Mouse (Mus musculus) embryonic facial prominence, embryonic 14.5 days (tissue): ENCODE data around the gene 1700012P22Rik. TPM values are rescaled to one million over a fixed set of nuclear protein-coding genes. Genes with fewer than 3 reads are reported as not detected.

Experiments
- ATAC-seq: fragments of 200-750 bp; cut with Nextera tagmentation; 2 replicates; pipeline ENCODE4 v1.8.0; 2017; ENCODE audit warnings: low read depth, moderate number of reproducible peaks, moderate TSS enrichment
- DNase-seq: peaks from one replicate; pipeline ENCODE4 v3.0.0-alpha.2; 2015; ENCODE audit warnings: low spot score
- H3K27ac ChIP-seq: fragments of 300-500 bp; sonication (generic); replicated peaks from 2 replicates; pipeline ENCODE4 v1.5.1; 2014; ENCODE audit warnings: low read depth, mild to moderate bottlenecking, low read length, moderate library complexity
- H3K27me3 ChIP-seq: fragments of 300-500 bp; sonication (generic); replicated peaks from 2 replicates; pipeline ENCODE4 v1.6.1; 2014; ENCODE audit warnings: low read length; ENCODE audit not compliant: control insufficient read depth, insufficient read depth
- H3K36me3 ChIP-seq: fragments of 300-500 bp; sonication (generic); 2 replicates; pipeline ENCODE4 v1.6.1; 2014; ENCODE audit warnings: low read length, mixed read lengths; ENCODE audit not compliant: control insufficient read depth, insufficient read depth
- H3K4me1 ChIP-seq: fragments of 300-500 bp; sonication (generic); 2 replicates; pipeline ENCODE4 v1.6.1; 2014; ENCODE audit warnings: antibody characterized with exemption, low read length; ENCODE audit not compliant: control insufficient read depth, insufficient read depth
- H3K4me2 ChIP-seq: fragments of 300-500 bp; sonication (generic); 2 replicates; pipeline ENCODE4 v1.6.1; 2014; ENCODE audit warnings: low read depth, mild to moderate bottlenecking, low read length, moderate library complexity, mixed read lengths
- H3K4me3 ChIP-seq: fragments of 300-500 bp; sonication (generic); 2 replicates; pipeline ENCODE4 v1.5.1; 2014; ENCODE audit warnings: low read depth, mild to moderate bottlenecking, low read length
- H3K9ac ChIP-seq: fragments of 300-500 bp; sonication (generic); 2 replicates; pipeline ENCODE4 v1.6.1; 2014; ENCODE audit warnings: low read depth, mild to moderate bottlenecking, low read length, moderate library complexity, mixed read lengths
- H3K9me3 ChIP-seq: fragments of 300-500 bp; sonication (generic); 2 replicates; pipeline ENCODE4 v1.6.1; 2016; ENCODE audit warnings: low read length; ENCODE audit not compliant: control insufficient read depth
- WGBS: fragments of 180-500 bp; shearing (Covaris S2); extraction: QIAGEN DNeasy Blood & Tissue Kit; methylation state at CpG from one replicate; pipeline ENCODE4 v1.1.7; 2014; 5-methylcytosine and 5-hydroxymethylcytosine counted together
- polyA plus RNA-seq: library from polyadenylated mRNA; unstranded; fragments of >200 nt; fragmentation: Nextera tagmentation; extraction: Ambion mirVana; gene quantifications from 2 replicates; pipeline ENCODE4 v1.2.1, GENCODE M21; 2014

Gene 1700012P22Rik
- not detected in 2 replicates for polyA plus RNA-seq

GRCm38 (mm10) chr4:144438672-144439071, at the start of gene 1700012P22Rik:
Gene 1700012P22Rik, minus strand, starts transcription at chr4:144438772.
- H3K4me3 ChIP-seq = no peak within 1 kb of the TSS
- no peak within 1 kb of the TSS for H3K9ac ChIP-seq
- H3K9me3 ChIP-seq = 0 out of 2 replicates have a peak, but pooled peaks cover 6% of the 10 kb centered on the region
- H3K36me3 ChIP-seq = no peaks in the 10 kb centered on the region
- no peak within 1 kb of the TSS for H3K27ac ChIP-seq
- no peak within 1 kb of the TSS for H3K4me2 ChIP-seq
- H3K4me1 ChIP-seq = no peaks in the 10 kb centered on the region
- no peak for ATAC-seq
- H3K27me3 ChIP-seq = no peaks in the 10 kb centered on the region
- no peak for DNase-seq

GRCm38 (mm10) chr4:144468091-144468490, 29.5 kb upstream of the 1700012P22Rik start:
- 53% methylated on average over 1 of the region's 1 CpGs for WGBS
- Histone ChIP-seq H3K9me3 (no peaks in the 10 kb centered on the region), H3K36me3 (no peaks in the 10 kb centered on the region), H3K4me3 (no peak overlapping the region), H3K9ac (no peak overlapping the region), H3K27me3 (no peaks in the 10 kb centered on the region), H3K4me1 (no peaks in the 10 kb centered on the region), H3K4me2 (no peak overlapping the region), H3K27ac (no peak overlapping the region)
- no peak for DNase-seq
- no peak for ATAC-seq

DNA sequence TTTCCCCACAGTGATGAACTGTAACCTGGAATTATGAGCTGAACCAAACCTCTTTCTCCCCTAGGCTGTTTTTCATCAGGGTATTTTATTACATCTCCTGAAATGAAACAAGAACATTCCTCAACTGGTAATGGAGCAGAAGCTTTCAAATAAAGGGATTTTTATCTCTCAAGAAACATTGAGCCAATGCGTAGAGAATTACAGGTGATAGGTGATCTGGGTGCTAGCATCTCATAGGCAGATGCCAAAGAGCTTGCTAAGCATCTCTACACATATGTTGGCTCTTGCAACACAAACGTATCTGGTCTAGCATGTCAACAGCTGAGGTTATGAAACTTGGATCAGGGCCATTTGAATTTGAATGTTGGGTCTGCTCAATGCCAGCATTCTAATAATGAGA, 26.6 kb upstream of the 1700012P22Rik start:
- ATAC-seq (no peak), DNase-seq (no peak)
- H3K36me3 ChIP-seq = no peaks in the 10 kb centered on the region
- no peak overlapping the region for H3K4me3 ChIP-seq
- H3K9ac ChIP-seq = no peak overlapping the region
- no peak overlapping the region for H3K4me2 ChIP-seq
- H3K9me3 ChIP-seq = no peaks in the 10 kb centered on the region
- no peaks in the 10 kb centered on the region for H3K27me3 ChIP-seq
- no peaks in the 10 kb centered on the region for H3K4me1 ChIP-seq
- 79% methylated on average over 2 of the region's 2 CpGs for WGBS
- no peak overlapping the region for H3K27ac ChIP-seq

DNA sequence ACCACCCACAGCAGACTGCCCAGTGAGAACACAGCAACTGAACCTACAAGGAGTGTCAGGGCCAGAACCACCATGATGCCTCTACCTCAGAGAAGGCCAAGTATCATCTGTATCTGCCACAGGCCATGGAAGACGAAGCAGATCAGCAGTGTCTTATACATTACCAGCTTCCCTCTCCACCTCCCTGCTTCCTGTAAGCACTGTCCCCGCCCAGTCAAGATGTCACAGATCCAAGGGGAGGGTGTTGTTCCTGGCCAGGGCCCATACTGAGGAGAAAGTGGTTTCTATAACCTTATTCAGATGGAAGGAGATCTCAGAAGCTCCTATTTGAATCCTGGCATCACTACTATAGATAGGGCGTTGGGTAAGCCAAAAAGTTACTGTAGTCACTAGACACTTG, 25.1 kb upstream of the 1700012P22Rik start, which contains the start of gene Aadacl3:
TSS of gene Aadacl3 (minus strand) at position 101 of the 400 bp plus-strand sequence.
- no peak within 1 kb of the TSS for H3K9ac ChIP-seq
- ATAC-seq = no peak

DNA sequence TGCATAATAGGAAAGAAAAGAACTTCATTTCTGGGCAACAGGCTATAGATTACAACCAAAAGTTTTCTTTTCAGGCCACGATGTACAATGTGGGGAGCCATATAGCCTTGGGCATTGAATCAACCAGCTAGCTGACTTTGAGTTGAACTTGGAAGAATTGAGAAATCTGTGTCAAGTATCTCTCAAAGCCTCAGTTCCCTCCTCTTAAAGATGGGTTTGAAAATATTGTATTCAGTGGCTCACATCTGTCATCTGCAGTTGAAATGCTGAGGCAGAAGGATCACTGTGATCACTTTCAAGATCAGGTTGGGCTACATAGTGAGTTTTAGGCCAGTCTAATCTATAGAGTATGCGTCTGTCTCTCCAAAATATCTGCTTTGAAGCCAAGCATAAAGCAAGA, 14.6 kb upstream of the 1700012P22Rik start, which contains the start of gene Gm9944:
TSS of gene Gm9944 (minus strand) at position 101 of the 400 bp plus-strand sequence.
- H3K9ac ChIP-seq = no peak within 1 kb of the TSS
- DNase-seq (no peak), ATAC-seq (no peak)
- no peak within 1 kb of the TSS for H3K4me2 ChIP-seq
- H3K27me3 ChIP-seq = no peaks in the 10 kb centered on the region
- H3K27ac ChIP-seq = no peak within 1 kb of the TSS
- 72% methylated on average over 2 of the region's 2 CpGs for WGBS
- no peaks in the 10 kb centered on the region for H3K9me3 ChIP-seq
- H3K4me1 ChIP-seq = no peaks in the 10 kb centered on the region
- no peaks in the 10 kb centered on the region for H3K36me3 ChIP-seq
- H3K4me3 ChIP-seq = no peak within 1 kb of the TSS

More for the DNA sequence above, 25.1 kb upstream of the 1700012P22Rik start, which contains the start of gene Aadacl3:
- Histone ChIP-seq H3K9me3 (no peaks in the 10 kb centered on the region), H3K4me2 (no peak within 1 kb of the TSS), H3K4me1 (no peaks in the 10 kb centered on the region), H3K36me3 (no peaks in the 10 kb centered on the region), H3K27ac (no peak within 1 kb of the TSS), H3K4me3 (no peak within 1 kb of the TSS), H3K27me3 (no peaks in the 10 kb centered on the region)
- 66% methylated on average over 3 of the region's 3 CpGs for WGBS
- no peak for DNase-seq

GRCm38 (mm10) chr4:144448546-144448945, 10.0 kb upstream of the 1700012P22Rik start:
- no peak overlapping the region for H3K9ac ChIP-seq
- no peak overlapping the region for H3K27ac ChIP-seq
- no peaks in the 10 kb centered on the region for H3K27me3 ChIP-seq
- WGBS = 56% methylated on average over 2 of the region's 2 CpGs
- no peaks in the 10 kb centered on the region for H3K36me3 ChIP-seq
- H3K4me3 ChIP-seq = no peak overlapping the region
- no peaks in the 10 kb centered on the region for H3K4me1 ChIP-seq
- no peak overlapping the region for H3K4me2 ChIP-seq
- ATAC-seq (no peak), DNase-seq (no peak)
- no peaks in the 10 kb centered on the region for H3K9me3 ChIP-seq

- 70% methylated on average over 1 of the region's 1 CpGs for WGBS
- Histone ChIP-seq H3K27me3 (no peaks in the 10 kb centered on the region), H3K27ac (no peak overlapping the region), H3K9me3 (0 out of 2 replicates have a peak, but pooled peaks cover 6% of the 10 kb centered on the region), H3K4me2 (no peak overlapping the region), H3K4me1 (no peaks in the 10 kb centered on the region), H3K4me3 (no peak overlapping the region), H3K9ac (no peak overlapping the region), H3K36me3 (no peaks in the 10 kb centered on the region)
- ATAC-seq (no peak), DNase-seq (no peak)
Measured at GRCm38 (mm10) chr4:144441582-144441981, 3.0 kb upstream of the 1700012P22Rik start.

DNA sequence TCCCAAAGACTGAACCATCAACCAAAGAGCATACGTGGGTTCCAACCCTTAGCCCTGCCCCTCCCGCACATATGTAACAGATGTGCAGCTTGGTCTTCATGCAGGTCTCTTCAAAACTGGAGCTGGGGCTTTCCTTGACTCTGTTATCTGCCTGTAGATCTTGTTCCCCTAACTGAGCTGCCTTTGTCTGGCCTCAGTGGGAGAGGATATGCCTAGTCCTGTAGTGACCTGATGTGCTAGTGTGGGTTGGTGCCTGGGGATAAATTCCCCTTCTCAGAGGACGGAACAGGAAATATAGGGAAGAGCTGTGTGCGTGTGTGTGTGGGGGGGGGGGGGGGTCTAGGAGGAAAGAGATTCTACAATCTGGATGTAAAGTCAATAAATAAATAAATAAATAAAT, 2.5 kb upstream of the 1700012P22Rik start:
- no peak for ATAC-seq
- no peak for DNase-seq
- H3K4me3 ChIP-seq = no peak overlapping the region
- no peak overlapping the region for H3K9ac ChIP-seq
- H3K4me1 ChIP-seq = no peaks in the 10 kb centered on the region
- H3K9me3 ChIP-seq = 0 out of 2 replicates have a peak, but pooled peaks cover 6% of the 10 kb centered on the region
- H3K36me3 ChIP-seq = no peaks in the 10 kb centered on the region
- no peak overlapping the region for H3K4me2 ChIP-seq
- H3K27ac ChIP-seq = no peak overlapping the region
- 79% methylated on average over 4 of the region's 4 CpGs for WGBS
- no peaks in the 10 kb centered on the region for H3K27me3 ChIP-seq

DNA sequence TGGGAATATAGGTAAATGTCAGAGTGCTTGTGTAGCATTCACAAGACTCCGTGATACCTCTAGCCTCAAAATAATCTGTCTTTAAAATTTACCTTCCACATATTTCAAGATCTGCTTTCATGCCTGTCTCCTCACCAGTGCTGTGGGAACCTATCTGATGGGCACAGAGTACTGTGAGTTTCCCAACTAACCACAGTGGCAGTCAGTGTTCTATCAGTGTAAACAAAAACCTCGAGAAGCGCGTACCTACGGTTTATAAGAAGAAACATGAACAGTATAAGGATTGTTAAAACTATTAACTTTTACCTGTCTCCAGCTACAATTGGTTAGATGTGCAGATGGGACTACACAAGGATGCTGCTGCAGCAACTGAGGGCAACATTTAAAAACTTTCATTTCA, 5.4 kb downstream of the 1700012P22Rik start:
- Histone ChIP-seq H3K9ac (no peak overlapping the region), H3K4me3 (no peak overlapping the region), H3K27me3 (no peaks in the 10 kb centered on the region), H3K27ac (no peak overlapping the region), H3K9me3 (no peaks in the 10 kb centered on the region; the same call in 1 of the 2 replicates), H3K36me3 (no peaks in the 10 kb centered on the region), H3K4me2 (no peak overlapping the region), H3K4me1 (no peaks in the 10 kb centered on the region)
- DNase-seq (no peak), ATAC-seq (no peak)
- 86% methylated on average over 5 of the region's 5 CpGs for WGBS
